Mouse (Mus musculus) kidney, adult 2 months (tissue): ENCODE measurements around the gene Fmnl1.

ENCODE experiments used
- CTCF ChIP-seq: fragments of 200-500 bp; conservative IDR thresholded peaks from 2 replicates; pipeline ENCODE4 v1.5.1; 2011; ENCODE audit warnings: low read depth, mild to moderate bottlenecking, control low read depth, low read length, moderate library complexity, mixed read lengths; ENCODE audit not compliant: insufficient read depth, insufficient read length
- POLR2A ChIP-seq: fragments of 200-500 bp; IDR thresholded peaks from one replicate; pipeline ENCODE4 v1.6.1; 2011; ENCODE audit warnings: low read depth, low read length, control low read depth

GRCm38 (mm10) chr11:103208458-103208857 lies 37.6 kb downstream of the Fmnl1 start, which contains the start of gene 1700023F06Rik:
- TF ChIP-seq CTCF (no peak), POLR2A (no peak)
